Mouse (Mus musculus) induced T-regulatory cell, adult 2 months (primary cell): Measurements from ENCODE around the gene Kin.

Source experiments
- DNase-seq: peaks from one replicate; pipeline ENCODE4 v3.0.0-alpha.2; 2012; ENCODE audit warnings: low read depth

Gene Kin

DNA sequence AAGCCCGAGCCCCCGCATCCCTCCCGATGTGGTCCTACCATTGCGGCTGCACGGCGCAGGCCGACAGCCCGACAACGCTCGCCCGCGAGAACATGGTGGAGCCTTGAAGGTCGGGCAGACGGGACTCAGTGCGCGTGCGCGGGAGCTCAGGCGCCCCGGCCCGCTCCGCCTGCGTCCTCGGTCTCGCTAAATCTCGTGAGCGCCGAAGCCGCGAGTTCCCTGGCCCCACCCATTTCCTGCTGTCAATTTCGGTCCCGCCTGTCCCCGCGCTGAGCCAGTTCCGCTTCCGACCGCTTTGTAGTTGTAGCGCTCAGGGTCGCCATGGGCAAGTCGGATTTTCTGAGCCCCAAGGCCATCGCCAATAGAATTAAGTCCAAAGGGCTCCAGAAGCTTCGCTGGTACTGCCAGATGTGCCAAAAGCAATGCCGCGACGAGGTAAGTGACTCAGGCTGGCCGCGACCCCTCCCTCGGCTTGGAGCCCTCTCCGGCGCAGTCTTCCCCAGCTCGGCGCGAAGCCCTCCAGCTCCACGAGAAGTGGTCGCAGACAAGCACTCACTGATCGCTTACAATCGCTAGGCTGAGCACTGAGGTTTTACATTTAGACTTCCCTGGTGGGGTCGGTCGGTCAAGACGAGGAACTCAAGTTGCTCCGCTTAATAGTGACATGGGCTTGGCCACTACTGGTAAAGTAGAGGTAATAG, at the start of gene Kin, which contains the start of gene Atp5c1:
Gene Kin, plus strand, starts transcription at position 284 of the 701 bp plus-strand sequence.
Gene Atp5c1, minus strand, starts transcription at position 201 of the 701 bp plus-strand sequence.
- DNase-seq, result peak; percentile 99

DNA sequence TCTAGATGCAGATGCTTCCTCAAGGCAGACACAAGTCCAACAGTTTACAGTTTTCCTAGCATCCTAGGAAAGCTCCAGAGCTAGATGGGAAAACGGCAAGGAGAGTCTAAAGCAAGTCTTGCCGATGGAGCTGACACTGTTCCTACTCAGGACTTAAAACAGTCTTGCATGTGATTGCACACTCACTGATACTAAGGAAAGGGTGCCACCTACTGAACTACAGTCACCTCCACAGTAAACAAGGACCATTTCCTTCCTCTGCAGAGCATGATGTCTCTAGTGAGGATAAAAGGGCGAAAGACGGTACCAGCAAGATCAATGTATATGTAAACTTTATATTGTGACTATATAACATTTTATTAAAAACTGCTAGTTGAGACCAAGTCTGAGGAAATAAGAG, 46.7 kb upstream of the Kin start:
- DNase-seq, result no peak

- no peak for DNase-seq
Observed at GRCm38 (mm10) chr2:10034976-10035375, 45.4 kb upstream of the Kin start.

- DNase-seq, result peak; percentile 54
Observed at GRCm38 (mm10) chr2:10047758-10048436, 32.5 kb upstream of the Kin start.

DNA sequence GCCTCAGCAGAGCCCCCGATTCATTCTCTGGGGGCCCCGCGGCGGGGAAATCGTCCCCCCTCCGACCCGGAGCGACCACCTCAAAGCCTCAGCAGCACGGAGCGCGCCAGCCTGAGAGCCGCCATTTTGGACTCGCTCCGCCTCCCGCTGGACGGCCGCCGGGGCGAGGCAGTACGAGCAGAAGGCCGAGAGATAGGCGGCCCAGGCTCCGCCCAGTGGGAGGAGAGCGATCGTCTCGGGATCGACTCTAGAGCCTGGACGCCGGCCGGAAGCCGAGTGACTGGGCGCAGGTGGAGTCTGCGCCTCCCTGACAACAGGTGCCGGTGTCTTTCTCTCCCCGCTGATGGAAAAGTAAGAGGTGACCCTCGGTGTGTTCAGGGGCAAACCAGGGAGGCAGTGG, 31.9 kb upstream of the Kin start, which contains the start of gene Taf3:
Gene Taf3, minus strand, starts transcription at position 136 of the 400 bp plus-strand sequence.
- peak; percentile 97 for DNase-seq

DNA sequence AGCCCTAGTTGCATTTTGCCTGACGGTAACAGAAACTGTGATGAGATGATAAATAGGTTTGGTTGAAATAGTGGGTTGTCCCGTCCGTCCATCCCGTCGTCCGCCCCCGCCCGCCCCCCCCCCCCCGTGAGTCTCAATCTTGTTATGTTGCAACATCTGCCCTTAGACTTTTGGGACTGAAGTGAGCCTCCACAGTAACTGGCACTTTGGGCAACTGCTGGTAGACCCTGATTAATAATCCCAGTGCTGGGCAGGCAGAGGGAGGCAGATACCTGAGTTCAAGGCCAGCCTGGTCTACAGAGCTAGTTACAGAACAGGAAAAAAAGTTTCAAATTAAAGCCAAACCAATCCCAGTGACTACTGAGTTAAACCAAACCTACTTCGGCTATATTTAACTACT, 30.9 kb upstream of the Kin start:
- no peak for DNase-seq

- no peak for DNase-seq
Observed at GRCm38 (mm10) chr2:10050878-10051277, 29.5 kb upstream of the Kin start.

DNA sequence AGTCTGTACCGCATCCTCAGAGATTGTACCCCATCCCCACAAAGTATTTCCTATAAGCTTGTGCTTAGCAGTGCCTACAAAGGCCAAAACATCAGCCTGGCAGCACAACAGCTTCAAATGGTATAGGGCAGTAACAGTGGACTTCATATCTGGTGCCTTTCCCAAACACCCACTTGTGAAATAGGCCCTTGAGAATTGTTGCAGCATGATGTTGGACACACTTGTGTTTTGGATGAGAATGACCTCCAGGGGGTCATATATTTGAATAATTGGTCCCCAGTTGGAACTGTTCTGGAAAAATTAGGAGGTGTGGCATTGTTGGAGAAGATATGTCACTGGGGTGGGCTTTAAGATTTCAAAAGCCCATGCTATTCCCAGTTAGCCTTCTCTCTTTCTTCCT, 28.4 kb upstream of the Kin start:
- DNase-seq, result no peak

DNA sequence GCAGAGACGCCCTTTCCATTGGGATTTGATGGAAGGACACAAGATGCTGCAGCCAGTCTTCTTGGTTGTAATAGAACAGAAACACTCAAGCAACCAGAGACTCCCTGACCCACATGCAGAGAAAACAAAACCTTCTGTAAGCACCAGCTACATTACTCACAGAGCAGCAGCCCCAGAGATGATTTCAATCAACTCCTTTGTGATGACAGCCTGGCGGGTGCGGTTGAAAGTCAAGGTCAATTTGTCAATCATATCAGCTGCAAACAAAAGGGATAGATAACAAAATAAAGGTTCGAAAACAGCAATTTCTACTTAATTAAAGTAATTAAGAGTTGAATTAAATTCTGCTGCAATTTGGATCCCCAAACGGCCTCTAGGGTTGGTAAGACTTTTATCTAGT, 21.6 kb upstream of the Kin start:
- DNase-seq, result no peak

- DNase-seq, result no peak
Observed at GRCm38 (mm10) chr2:10071751-10072150, 8.6 kb upstream of the Kin start.

DNA sequence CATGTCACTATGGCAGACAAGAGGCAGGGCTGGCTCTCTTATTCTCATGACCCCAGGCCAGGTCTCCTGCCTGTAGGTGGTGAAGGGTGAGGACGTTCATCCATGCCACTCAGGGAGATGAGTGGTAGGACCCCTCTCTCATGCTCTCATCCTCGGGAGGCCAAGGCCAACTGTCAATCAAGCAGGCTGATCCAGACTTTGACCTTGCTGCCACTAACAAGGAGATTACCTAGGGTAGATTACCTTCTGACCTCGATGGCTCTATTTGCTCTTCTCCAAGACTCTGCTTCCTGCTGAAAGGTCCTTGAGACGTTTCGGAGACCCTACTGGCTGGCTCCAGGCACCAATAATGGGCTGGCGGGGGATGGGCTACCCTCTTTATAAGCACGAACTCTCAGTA, 5.9 kb upstream of the Kin start:
- DNase-seq, result no peak

DNA sequence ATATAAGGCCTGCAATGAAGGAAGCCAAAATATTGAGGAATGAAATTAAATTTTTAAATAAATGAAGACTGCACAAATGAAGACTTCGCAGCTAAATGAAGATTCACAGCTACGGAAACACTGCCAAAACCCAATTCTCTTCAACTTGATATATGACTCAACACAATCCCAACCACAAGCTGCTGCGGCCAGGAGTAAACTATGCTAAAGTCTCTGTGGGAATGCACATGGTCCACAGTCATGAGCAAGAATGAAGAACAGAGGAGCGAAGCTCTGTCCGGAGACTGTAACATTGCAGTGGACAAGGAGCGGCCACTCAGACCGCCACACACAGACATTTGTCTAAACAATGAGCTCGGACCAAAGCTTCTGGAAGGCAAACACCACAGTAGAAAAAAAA, 3.7 kb upstream of the Kin start:
- peak; percentile 25 for DNase-seq

DNA sequence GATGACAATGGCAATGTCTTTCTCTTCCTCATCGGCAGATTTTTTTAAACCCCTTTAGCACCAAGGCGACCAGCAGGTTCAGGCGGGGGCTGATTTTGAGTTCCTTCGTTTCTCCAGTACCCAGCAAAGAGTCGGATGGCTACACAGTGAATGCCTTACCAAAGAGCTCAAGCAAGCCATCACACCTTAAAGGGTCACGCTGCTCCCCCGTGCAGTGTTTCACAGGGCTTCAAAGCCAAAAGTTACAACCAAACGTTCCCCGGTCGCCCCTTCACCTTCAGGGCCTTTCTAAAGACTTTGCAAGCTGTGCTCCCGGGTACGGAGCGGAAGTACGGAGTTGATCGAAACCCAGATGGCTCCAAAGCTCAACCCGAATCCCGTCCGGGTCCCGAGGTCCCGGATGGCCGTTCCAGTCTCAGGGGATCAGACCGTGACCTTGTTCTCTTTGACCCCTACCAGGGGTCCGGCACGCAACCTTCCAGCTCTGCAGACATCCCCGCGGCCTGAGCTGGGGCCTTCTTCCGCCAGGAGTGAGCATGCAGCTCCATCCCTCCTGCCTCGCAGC, 566 bp upstream of the Kin start:
- peak; percentile 76 for DNase-seq

DNA sequence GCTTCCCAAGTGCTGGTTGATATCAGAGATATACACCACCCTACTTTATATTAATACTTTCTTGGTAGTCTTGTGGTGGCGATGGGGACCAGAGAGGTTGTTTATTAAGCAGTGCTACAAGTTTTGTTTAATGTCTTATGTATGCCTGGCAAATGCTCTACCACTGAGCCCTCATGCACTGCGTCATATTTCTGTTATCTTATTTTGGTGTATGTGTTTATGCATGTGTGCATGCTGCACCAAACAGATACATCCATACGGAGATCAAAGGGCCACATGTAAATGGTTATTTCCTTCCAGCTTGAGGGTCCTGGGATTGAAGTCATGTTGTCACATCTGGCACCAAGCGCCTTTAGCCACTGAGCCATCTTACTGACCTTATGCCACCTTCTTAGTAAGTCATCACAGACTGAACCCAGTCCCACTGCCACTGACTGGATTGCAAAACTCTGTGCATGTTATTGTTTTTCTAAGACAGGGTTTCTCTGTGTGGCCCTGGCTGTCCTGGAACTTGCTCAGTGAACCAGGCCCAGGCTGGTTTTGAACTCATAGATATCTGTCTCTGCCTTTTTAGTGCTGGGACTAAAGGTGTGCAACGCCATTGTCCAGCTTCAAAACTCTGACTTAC, 1.2 kb downstream of the Kin start:
- DNase-seq, result peak; percentile 18

DNA sequence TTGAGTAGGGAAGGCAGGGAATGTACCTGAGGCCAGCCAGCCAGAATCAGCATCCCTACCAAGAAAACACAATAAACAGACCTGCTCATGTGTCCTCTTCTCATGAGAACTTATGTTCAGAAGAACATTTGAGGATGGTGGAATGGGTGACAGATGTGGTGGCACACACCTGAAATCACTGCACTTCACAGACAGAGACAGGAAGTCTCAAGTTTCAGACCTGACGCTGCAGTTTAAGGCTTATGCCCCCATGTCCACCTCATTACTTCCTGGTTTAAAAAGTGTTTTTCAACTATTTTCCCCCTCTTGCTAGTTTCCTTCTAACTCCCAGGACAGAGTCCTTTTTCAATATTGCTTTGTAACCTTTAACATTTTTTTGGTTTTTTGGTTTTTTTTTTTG, 2.3 kb downstream of the Kin start:
- DNase-seq, result peak; percentile 46

DNA sequence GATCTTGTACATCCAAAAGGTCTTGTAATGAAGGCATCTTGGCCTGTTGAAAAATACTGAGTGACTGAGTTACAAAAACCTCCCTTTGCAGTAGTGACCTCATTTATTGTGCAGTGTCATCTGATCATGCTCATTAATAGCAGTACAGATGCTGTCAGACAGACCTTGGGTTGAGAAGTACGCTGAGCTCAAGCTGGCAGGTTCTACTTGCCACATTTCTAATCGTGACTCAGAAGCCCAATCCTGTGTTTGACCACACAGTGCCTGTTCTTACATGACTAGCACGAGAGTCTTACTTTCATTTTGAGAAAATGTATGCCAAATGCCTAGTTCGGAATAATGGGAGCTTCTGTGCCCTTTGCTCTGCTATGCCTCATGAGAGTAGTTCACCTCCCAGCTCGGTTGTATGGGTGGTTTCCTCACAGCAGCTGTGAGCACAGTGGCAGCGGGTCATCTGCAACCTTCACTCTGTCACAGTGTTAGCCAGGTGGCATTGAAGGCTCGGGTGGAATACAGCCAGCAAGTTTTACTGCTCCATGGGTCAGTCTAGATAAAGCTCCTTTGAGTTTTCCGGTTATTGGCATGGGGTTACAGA, 7.0 kb downstream of the Kin start:
- no peak for DNase-seq

- no peak for DNase-seq
Observed at GRCm38 (mm10) chr2:10094327-10095100, 14.1 kb downstream of the Kin start.

- peak; percentile 73 for DNase-seq
Observed at GRCm38 (mm10) chr2:10098598-10099215, 18.3 kb downstream of the Kin start.

- no peak for DNase-seq
Observed at GRCm38 (mm10) chr2:10100471-10100870, 20.1 kb downstream of the Kin start.

GRCm38 (mm10) chr2:10101180-10101579, 20.8 kb downstream of the Kin start:
- peak; percentile 73 for DNase-seq

GRCm38 (mm10) chr2:10108535-10109189, 28.3 kb downstream of the Kin start:
- no peak for DNase-seq
